Mouse (Mus musculus): ENCODE measurements around the gene Spag7. TPM values are rescaled to one million over a fixed set of nuclear protein-coding genes. Genes with fewer than 3 reads are reported as not detected.
A peak's percentile ranks its signal among the peaks of the same experiment; 100 is the strongest.

The Spag7 gene
- polyA plus RNA-seq, 1 experiment from 2014 or later = 88.9 TPM

DNA sequence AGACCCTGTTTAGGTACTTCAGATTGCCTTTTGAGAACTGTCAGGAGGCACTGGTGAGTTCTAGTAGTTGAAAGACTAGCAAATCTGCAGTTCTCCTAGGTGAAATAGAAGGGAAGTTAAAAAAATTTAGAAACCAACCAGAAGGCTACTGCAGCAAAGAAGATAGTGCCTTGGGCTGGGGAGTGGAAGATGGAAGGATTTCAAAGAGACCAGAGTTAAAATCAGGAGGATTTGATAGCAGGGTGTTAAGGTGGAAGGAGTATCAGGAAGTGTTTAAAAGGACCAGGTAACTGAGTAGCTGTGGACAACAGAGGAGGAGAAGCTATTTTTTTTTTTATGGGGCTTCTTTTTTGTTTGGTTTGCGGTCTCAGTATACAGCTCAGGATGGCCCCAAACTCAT lies 31.5 kb downstream of the Spag7 start:
- Histone ChIP-seq H3K36me3 (ENCODE audit: control insufficient read depth, insufficient read depth, low read length) (0 out of 2 replicates have a peak, but pooled peaks cover 1% of the 10 kb centered on the region), H3K27me3 (replicated peaks; ENCODE audit: control insufficient read depth, insufficient read depth, low read length) (no peaks in the 10 kb centered on the region), H3K4me3 (ENCODE audit: low read depth, low read length) (no peak overlapping the region), H3K4me2 (ENCODE audit: low read depth, low read length) (no peak overlapping the region), H3K9ac (ENCODE audit: low read depth, low read length) (no peak overlapping the region), H3K27ac (replicated peaks; ENCODE audit: low read depth, low read length) (no peak overlapping the region), H3K4me1 (ENCODE audit: control insufficient read depth, insufficient read depth, low read length) (no peaks in the 10 kb centered on the region), H3K9me3 (ENCODE audit: control insufficient read depth, low read length) (no peaks in the 10 kb centered on the region)
- no peak for DNase-seq (ENCODE audit: low spot score)
- ATAC-seq (ENCODE audit: low read depth) = no peak
- 95% methylated on average over 1 of the region's 1 CpGs for WGBS

DNA sequence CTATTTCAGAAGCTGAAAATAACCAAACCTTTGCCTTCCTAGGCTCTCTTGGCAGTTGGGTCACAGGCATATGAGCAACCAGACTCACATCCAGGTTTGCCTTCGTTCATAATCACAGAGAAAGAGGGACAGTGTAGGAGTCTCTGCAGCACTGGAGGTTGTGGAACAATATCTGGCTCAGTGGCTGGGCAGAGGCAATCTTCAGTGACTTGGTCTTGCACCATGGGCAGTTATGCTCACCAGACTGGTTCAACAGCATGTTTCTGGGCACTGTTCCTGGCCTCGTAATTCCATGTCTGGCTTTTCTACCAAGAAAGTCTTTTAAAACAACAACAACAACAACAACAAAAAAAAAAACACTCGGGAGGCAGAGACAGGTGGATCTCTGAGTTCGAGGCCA lies 33.6 kb downstream of the Spag7 start:
- Histone ChIP-seq H3K9ac (ENCODE audit: low read depth, low read length) (no peak overlapping the region), H3K36me3 (ENCODE audit: control insufficient read depth, insufficient read depth, low read length) (no peaks in the 10 kb centered on the region), H3K27ac (replicated peaks; ENCODE audit: low read depth, low read length) (no peak overlapping the region), H3K4me1 (ENCODE audit: control insufficient read depth, insufficient read depth, low read length) (no peaks in the 10 kb centered on the region), H3K9me3 (ENCODE audit: control insufficient read depth, low read length) (no peaks in the 10 kb centered on the region), H3K4me3 (ENCODE audit: low read depth, low read length) (no peak overlapping the region), H3K27me3 (replicated peaks; ENCODE audit: control insufficient read depth, insufficient read depth, low read length) (no peaks in the 10 kb centered on the region), H3K4me2 (ENCODE audit: low read depth, low read length) (no peak overlapping the region)
- 81% methylated on average over 4 of the region's 4 CpGs for whole genome bisulfite sequencing
- ATAC-seq (ENCODE audit: low read depth) (no peak), DNase-seq (ENCODE audit: low spot score) (no peak)

DNA sequence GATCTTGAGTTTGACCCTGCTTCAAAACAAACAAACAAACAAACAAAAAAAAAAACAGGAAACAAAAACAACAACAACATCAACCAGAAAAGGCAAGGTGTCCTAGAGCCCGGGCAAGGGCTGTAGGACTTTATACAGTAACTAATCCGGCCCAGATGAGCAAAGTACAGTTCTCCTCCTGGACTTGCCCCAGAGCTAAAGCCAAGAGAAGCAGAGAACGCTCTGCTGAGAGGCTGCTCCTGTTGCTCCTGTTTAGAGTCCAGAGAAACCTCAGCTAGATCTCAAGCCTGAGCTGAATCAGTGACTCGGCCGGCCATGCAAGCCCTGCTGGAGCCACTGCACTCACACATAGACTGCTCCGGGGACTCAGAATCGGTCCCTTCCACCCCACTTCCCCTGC lies 39.1 kb downstream of the Spag7 start:
- ATAC-seq (ENCODE audit: low read depth) = no peak
- Histone ChIP-seq H3K4me3 (ENCODE audit: low read depth, low read length) (no peak overlapping the region), H3K27ac (replicated peaks; ENCODE audit: low read depth, low read length) (no peak overlapping the region), H3K4me1 (ENCODE audit: control insufficient read depth, insufficient read depth, low read length) (no peaks in the 10 kb centered on the region), H3K9me3 (ENCODE audit: control insufficient read depth, low read length) (no peaks in the 10 kb centered on the region), H3K36me3 (ENCODE audit: control insufficient read depth, insufficient read depth, low read length) (no peaks in the 10 kb centered on the region), H3K4me2 (ENCODE audit: low read depth, low read length) (no peak overlapping the region), H3K27me3 (replicated peaks; ENCODE audit: control insufficient read depth, insufficient read depth, low read length) (no peaks in the 10 kb centered on the region), H3K9ac (ENCODE audit: low read depth, low read length) (no peak overlapping the region)
- 66% methylated on average over 4 of the region's 7 CpGs for WGBS
- no peak for DNase-seq (ENCODE audit: low spot score)

DNA sequence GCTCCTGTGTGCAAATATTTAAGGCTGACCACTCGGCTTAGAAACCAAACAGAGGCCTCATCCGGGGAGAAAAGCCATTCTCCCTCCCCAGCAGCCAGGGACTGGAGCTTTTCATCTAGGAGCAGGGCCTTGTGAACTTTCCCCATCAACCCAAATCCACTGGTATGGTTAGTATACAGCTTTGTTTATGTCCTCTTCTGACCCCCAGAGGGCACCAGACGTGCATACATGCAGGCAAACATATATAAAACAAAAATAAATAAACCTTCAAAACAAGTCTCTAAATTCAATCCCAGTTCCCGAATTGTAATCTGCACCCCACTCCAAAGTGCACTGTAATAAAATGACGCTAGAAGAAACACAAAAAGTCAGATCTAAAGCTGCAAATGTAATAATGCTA lies 39.7 kb downstream of the Spag7 start:
- Histone ChIP-seq H3K27ac (replicated peaks; ENCODE audit: low read depth, low read length) (no peak overlapping the region), H3K9ac (ENCODE audit: low read depth, low read length) (no peak overlapping the region), H3K4me1 (ENCODE audit: control insufficient read depth, insufficient read depth, low read length) (no peaks in the 10 kb centered on the region), H3K36me3 (ENCODE audit: control insufficient read depth, insufficient read depth, low read length) (no peaks in the 10 kb centered on the region), H3K4me3 (ENCODE audit: low read depth, low read length) (no peak overlapping the region), H3K4me2 (ENCODE audit: low read depth, low read length) (no peak overlapping the region), H3K9me3 (ENCODE audit: control insufficient read depth, low read length) (no peaks in the 10 kb centered on the region), H3K27me3 (replicated peaks; ENCODE audit: control insufficient read depth, insufficient read depth, low read length) (no peaks in the 10 kb centered on the region)
- no peak for ATAC-seq (ENCODE audit: low read depth)
- WGBS = 52% methylated on average over 5 of the region's 5 CpGs
- DNase-seq (ENCODE audit: low spot score) = peak; percentile 36

DNA sequence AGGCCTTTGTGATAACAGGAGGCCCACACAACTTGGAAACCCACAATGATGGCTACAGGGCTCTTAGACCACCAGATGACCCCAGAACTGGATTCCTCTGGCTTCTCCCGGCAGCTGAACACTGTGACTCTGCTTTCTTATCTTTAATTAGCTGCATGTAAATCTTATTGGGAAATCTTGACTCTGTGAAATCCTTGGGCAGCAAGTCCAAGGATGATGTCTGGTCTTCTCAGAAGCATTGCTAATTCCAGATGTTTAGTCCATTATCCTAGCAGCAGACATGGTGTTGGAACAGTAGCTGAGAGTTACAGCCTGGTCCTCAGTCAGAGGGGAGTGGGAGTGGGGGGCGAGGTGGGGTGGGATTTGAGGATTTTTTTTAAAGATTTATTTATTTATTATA lies 40.8 kb downstream of the Spag7 start:
- no peak for ATAC-seq (ENCODE audit: low read depth)
- Histone ChIP-seq H3K9ac (ENCODE audit: low read depth, low read length) (no peak overlapping the region), H3K4me1 (ENCODE audit: control insufficient read depth, insufficient read depth, low read length) (no peaks in the 10 kb centered on the region), H3K9me3 (ENCODE audit: control insufficient read depth, low read length) (no peaks in the 10 kb centered on the region), H3K4me3 (ENCODE audit: low read depth, low read length) (no peak overlapping the region), H3K27me3 (replicated peaks; ENCODE audit: control insufficient read depth, insufficient read depth, low read length) (no peaks in the 10 kb centered on the region), H3K27ac (replicated peaks; ENCODE audit: low read depth, low read length) (no peak overlapping the region), H3K36me3 (ENCODE audit: control insufficient read depth, insufficient read depth, low read length) (no peaks in the 10 kb centered on the region), H3K4me2 (ENCODE audit: low read depth, low read length) (no peak overlapping the region)
- WGBS = 69% methylated on average over 2 of the region's 2 CpGs
- DNase-seq (ENCODE audit: low spot score) = no peak

DNA sequence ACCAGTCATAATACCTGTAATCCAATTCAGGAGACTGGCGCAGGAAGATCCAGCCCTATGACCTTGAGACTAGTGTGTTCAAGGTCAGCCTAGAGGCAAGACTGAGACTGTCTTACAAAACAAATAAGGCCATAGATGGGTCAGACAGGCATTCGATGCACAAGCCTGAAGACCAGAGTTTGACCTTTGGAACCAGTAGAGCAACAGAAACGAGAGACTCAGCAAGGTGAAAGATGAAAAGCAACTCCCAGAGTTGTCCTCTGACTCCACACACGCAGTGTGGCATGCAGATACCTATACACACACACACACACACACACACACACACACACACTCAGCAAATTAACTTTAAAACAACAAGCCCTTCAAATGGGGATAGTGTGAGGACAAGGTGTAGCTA lies 42.3 kb downstream of the Spag7 start:
- H3K36me3 ChIP-seq (ENCODE audit: control insufficient read depth, insufficient read depth, low read length) = no peaks in the 10 kb centered on the region
- H3K27me3 ChIP-seq (replicated peaks; ENCODE audit: control insufficient read depth, insufficient read depth, low read length) = no peaks in the 10 kb centered on the region
- H3K4me2 ChIP-seq (ENCODE audit: low read depth, low read length) = no peak overlapping the region
- 51% methylated on average over 4 of the region's 4 CpGs for WGBS
- H3K4me3 ChIP-seq (ENCODE audit: low read depth, low read length) = no peak overlapping the region
- no peaks in the 10 kb centered on the region for H3K4me1 ChIP-seq (ENCODE audit: control insufficient read depth, insufficient read depth, low read length)
- no peak overlapping the region for H3K27ac ChIP-seq (replicated peaks; ENCODE audit: low read depth, low read length)
- DNase-seq (ENCODE audit: low spot score) (no peak), ATAC-seq (ENCODE audit: low read depth) (no peak)
- H3K9me3 ChIP-seq (ENCODE audit: control insufficient read depth, low read length) = no peaks in the 10 kb centered on the region
- no peak overlapping the region for H3K9ac ChIP-seq (ENCODE audit: low read depth, low read length)

DNA sequence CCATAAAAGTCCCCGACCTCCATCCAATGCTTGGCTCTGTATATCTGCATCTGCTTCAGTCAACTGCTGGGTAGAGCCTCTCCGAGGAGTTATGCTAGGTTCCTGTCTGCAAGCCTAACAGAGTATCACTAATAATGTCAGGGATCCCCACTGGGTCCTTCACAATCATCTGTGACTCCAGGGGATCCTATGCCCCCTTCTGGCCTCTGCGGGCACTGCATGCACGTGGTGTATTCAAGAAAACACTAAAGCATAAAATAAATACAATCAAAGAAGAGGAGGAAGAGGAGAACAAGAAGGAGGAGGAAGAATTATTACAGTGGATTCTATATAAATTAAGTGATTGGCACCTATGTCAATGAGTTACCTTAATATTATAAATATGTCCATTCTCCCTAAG lies 43.7 kb downstream of the Spag7 start:
- WGBS = 48% methylated on average over 4 of the region's 4 CpGs
- no peak for DNase-seq (ENCODE audit: low spot score)
- Histone ChIP-seq H3K36me3 (ENCODE audit: control insufficient read depth, insufficient read depth, low read length) (no peaks in the 10 kb centered on the region), H3K4me3 (ENCODE audit: low read depth, low read length) (no peak overlapping the region), H3K4me2 (ENCODE audit: low read depth, low read length) (no peak overlapping the region), H3K4me1 (ENCODE audit: control insufficient read depth, insufficient read depth, low read length) (no peaks in the 10 kb centered on the region), H3K9ac (ENCODE audit: low read depth, low read length) (no peak overlapping the region), H3K27me3 (replicated peaks; ENCODE audit: control insufficient read depth, insufficient read depth, low read length) (no peaks in the 10 kb centered on the region), H3K27ac (replicated peaks; ENCODE audit: low read depth, low read length) (no peak overlapping the region), H3K9me3 (ENCODE audit: control insufficient read depth, low read length) (no peaks in the 10 kb centered on the region)
- ATAC-seq (ENCODE audit: low read depth) = no peak

DNA sequence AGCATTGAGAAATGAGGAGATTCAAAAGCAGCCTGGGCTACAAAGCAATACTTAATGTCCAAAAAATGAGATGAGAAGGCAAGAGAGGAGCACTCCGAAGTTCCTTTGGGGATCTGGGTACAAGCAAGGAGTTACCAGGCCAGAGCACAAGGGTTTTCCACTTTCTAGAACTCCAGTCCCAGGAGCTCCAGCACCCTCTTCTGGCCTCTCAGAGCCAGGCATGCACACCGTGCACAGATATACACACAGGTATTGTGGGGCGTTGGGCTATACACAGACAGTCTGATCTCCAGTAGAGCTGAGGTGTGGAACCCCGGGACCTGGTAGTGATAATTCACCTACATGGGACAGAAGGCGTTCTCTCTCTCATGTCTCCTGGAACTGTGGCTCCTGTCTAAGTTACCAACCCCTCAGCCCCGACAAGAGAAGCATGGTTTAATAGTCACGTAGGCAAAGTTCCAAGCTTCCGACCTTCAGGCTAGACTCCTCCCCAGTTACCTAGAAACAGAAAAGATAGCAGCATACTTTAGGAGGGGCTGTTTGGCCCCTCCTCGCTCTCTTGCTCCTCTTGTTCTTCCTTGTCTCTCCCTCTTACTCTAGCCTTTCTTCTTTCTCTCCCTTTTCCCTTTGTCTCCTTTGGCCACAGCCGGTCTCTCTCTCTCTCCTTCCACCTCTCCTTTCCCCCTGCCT lies 46.0 kb downstream of the Spag7 start:
- Histone ChIP-seq H3K4me3 (ENCODE audit: low read depth, low read length) (no peak overlapping the region), H3K9ac (ENCODE audit: low read depth, low read length) (no peak overlapping the region), H3K36me3 (ENCODE audit: control insufficient read depth, insufficient read depth, low read length) (no peaks in the 10 kb centered on the region), H3K27me3 (replicated peaks; ENCODE audit: control insufficient read depth, insufficient read depth, low read length) (no peaks in the 10 kb centered on the region), H3K4me2 (ENCODE audit: low read depth, low read length) (no peak overlapping the region), H3K9me3 (ENCODE audit: control insufficient read depth, low read length) (no peaks in the 10 kb centered on the region), H3K4me1 (ENCODE audit: control insufficient read depth, insufficient read depth, low read length) (no peaks in the 10 kb centered on the region), H3K27ac (replicated peaks; ENCODE audit: low read depth, low read length) (no peak overlapping the region)
- ATAC-seq (ENCODE audit: low read depth) (no peak), DNase-seq (ENCODE audit: low spot score) (no peak)
- WGBS = 82% methylated on average over 10 of the region's 10 CpGs
